Mouse (Mus musculus) CD4-positive, CD25-positive, alpha-beta regulatory T cell, adult 4 months (primary cell): Measurements from ENCODE around the gene Smurf2. TPM values are rescaled to one million over a fixed set of nuclear protein-coding genes. Genes with fewer than 3 reads are reported as not detected.
A peak's percentile ranks its signal among the peaks of the same experiment; 100 is the strongest.

ENCODE experiments used
- ATAC-seq: one replicate; pipeline ENCODE4 v1.8.0; 2017
- polyA plus RNA-seq, 2 experiments: library from polyadenylated mRNA; unstranded; fragments of 100-300 nt; shearing (Covaris generic); gene quantifications; one replicate each; pipeline ENCODE4 v1.2.1; 2017

Gene Smurf2
- polyA plus RNA-seq, 2 experiments from 2014 or later, result 12.2 to 16.1 TPM

GRCm38 (mm10) chr11:106905707-106906106 lies 14.8 kb downstream of the Smurf2 start:
- ATAC-seq, result no peak

GRCm38 (mm10) chr11:106899804-106900203 lies 20.7 kb downstream of the Smurf2 start:
- ATAC-seq, result no peak

- ATAC-seq, result no peak
These were observed 23.9 kb downstream of the Smurf2 start for GRCm38 (mm10) chr11:106896561-106897168.

GRCm38 (mm10) chr11:106883656-106884055 lies 36.9 kb downstream of the Smurf2 start:
- no peak for ATAC-seq

- no peak for ATAC-seq
These were observed 47.9 kb downstream of the Smurf2 start for GRCm38 (mm10) chr11:106872650-106873049.

GRCm38 (mm10) chr11:106851438-106851837 lies 69.1 kb downstream of the Smurf2 start:
- ATAC-seq, result peak; percentile 61

GRCm38 (mm10) chr11:106842002-106842401 lies 78.5 kb downstream of the Smurf2 start:
- ATAC-seq, result no peak

- no peak for ATAC-seq
These were observed 92.4 kb downstream of the Smurf2 start for GRCm38 (mm10) chr11:106828079-106828478.

- ATAC-seq, result no peak
These were observed 96.1 kb downstream of the Smurf2 start for GRCm38 (mm10) chr11:106824403-106824802.

GRCm38 (mm10) chr11:106823741-106824140 lies 96.8 kb downstream of the Smurf2 start:
- ATAC-seq, result no peak

- ATAC-seq, result no peak
These were observed 97.6 kb downstream of the Smurf2 start for GRCm38 (mm10) chr11:106822911-106823310.

- no peak for ATAC-seq
These were observed 98.0 kb downstream of the Smurf2 start for GRCm38 (mm10) chr11:106822491-106822890.

- no peak for ATAC-seq
These were observed 99.1 kb downstream of the Smurf2 start for GRCm38 (mm10) chr11:106821397-106821796.

- ATAC-seq, result peak; percentile 47
These were observed 99.5 kb downstream of the Smurf2 start for GRCm38 (mm10) chr11:106820972-106821371.

GRCm38 (mm10) chr11:106820252-106820651 lies 100.3 kb downstream of the Smurf2 start:
- ATAC-seq, result no peak

- ATAC-seq, result no peak
These were observed 100.9 kb downstream of the Smurf2 start for GRCm38 (mm10) chr11:106819595-106819994.

- no peak for ATAC-seq
These were observed 102.2 kb downstream of the Smurf2 start for GRCm38 (mm10) chr11:106818341-106818740.

GRCm38 (mm10) chr11:106817808-106818207 lies 102.7 kb downstream of the Smurf2 start:
- no peak for ATAC-seq

- ATAC-seq, result no peak
These were observed 103.4 kb downstream of the Smurf2 start for GRCm38 (mm10) chr11:106817156-106817555.

GRCm38 (mm10) chr11:106816316-106816715 lies 104.2 kb downstream of the Smurf2 start:
- no peak for ATAC-seq

- no peak for ATAC-seq
These were observed 104.8 kb downstream of the Smurf2 start for GRCm38 (mm10) chr11:106815761-106816160.

- no peak for ATAC-seq
These were observed 105.2 kb downstream of the Smurf2 start for GRCm38 (mm10) chr11:106815331-106815730.

- ATAC-seq, result no peak
These were observed 105.8 kb downstream of the Smurf2 start for GRCm38 (mm10) chr11:106814601-106815320.

- no peak for ATAC-seq
These were observed 107.9 kb downstream of the Smurf2 start for GRCm38 (mm10) chr11:106812410-106813136.
